Mouse (Mus musculus) urinary bladder, adult 18-20 months (tissue): ENCODE results near the gene Glt6d1.

Experiments used
- DNase-seq, 2 experiments: peaks; one replicate each; pipeline ENCODE4 v3.0.0; 2022; ENCODE audit warnings: low spot score in 2 of 2, mixed read lengths in 2 of 2

The Glt6d1 gene

DNA sequence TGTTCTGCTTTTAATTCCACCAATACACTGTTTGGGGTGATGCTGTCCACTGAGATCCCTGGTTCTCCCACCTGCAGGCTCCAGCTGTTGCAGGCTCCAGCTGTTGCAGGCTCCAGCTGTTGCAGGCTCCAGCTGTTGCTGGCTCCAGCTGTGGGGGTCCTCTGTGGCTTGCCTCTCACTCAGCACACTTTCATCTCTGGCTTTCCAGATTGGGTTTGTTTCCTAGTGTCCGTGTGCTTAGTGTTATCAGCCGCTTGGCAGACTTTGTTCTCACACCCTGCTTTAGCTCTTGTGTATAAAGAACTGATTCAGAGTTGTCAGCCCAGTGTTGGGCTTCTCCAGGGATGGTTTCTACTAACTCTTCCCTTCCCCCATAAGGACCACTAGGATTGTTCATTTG, 18.0 kb downstream of the Glt6d1 start:
- no peak for DNase-seq

DNA sequence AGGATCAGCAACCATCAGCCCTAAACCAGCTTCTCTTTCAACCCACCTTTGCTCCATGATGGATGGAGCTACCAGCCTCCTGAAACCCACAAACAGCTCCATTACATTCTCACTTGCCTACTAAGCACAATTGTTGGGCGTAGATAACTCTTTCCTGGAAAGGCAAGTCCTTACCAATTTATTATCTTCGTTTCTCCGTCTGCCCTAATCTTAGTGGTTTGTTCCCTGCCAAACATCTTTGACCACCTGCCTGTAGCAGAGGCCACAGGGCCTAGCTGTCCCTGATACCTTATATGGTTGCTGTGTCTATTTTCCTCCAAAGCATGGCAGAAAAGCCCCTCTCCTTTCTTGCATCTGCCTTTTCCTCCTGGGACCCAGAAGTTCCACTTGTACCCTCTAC, 26.6 kb downstream of the Glt6d1 start:
- DNase-seq: no peak

DNA sequence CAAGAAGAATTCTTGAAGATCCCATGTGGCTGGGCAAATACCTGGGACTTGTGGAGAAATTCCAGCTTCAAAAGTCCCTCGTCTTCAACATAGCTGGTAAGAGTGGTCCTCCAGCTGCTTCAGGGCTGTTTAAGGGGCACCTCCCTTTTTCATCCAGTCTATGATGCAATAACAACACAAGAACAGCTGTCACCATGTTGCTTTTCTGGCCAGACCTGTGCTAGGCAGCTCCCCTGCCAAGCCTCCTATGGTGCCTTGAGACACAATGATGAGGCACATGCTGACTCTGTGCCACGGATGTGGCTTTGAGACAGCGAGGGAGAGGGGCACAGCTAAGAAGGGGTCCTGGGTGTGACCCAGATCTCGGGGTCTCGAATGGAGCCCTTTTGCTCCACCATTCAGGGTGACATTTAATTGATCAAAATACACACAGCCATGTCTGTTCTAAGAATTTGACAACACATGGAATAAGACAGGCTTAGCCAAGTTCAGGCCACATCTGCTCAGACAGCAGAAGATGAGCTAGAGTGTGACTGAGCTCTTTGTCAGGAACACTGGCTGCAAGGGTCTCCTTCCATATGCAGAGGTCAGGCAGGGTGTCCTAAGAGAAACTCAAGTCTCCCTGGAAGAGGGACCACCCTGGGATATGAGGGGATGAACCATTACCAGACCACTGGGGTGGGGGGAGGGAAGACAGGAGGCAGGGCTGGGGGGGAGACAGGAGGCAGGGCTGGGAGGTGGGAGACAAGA, 29.9 kb downstream of the Glt6d1 start:
- DNase-seq: no peak

DNA sequence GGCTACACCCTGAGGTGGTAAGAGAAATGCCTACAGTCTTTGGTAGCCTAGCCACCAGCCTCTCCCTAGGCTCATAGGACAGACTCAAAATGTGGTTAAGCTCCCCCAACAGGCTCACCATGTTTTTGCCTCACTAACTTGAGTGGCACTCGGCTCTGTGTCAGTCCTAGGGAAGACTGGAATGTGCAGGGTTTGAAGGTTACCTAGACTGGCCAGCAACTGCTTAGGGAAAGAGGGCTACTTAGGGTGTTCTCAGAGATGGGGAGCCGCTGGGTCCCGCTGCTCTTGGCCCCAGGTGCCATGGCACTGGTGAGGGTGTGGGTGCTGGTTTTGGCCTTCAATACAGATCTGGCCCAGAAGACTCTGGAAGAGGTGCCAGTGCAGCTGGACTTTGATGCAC, 33.7 kb downstream of the Glt6d1 start, which contains the start of gene Gm13539:
Gene Gm13539, plus strand, starts transcription at position 301 of the 400 bp plus-strand sequence.
- DNase-seq: no peak

DNA sequence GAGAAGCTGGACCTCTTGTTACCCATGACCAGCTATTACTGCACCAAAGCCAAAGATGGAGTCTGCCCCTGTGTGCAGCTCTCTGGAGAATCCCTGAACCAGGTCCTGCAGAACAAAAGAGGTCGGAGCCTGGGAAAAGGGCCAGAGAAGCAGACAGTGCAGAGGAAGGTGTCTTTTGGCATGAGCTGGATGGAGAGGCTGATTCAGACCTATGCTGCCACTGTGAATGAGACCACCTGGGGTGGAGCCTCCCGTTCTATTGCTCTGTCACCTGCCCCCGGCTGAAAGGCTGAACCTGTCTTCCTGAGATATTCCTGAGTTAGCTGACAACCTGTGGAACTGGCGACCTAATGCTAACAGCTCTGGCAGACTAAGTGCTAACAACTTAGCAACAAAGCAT, 34.7 kb downstream of the Glt6d1 start:
- no peak for DNase-seq

DNA sequence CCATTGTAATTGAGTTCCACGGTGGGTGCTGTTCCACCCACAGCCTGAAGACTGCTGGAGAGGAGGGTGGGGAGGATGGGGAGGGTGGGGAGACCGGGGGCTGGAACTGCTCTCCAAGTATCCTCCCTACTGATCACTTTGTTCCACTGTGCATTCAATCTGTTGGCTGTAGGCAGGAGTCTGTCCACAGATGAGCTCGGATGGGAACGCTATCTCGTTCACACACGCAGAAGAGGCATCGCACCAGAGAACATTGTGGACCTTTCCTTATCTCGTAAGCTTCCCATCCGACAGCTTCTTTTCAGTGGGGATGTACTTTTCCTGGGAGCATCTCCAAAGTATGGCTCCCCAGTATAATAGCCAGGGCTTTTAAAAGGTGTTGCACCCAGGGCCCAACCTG, 36.6 kb downstream of the Glt6d1 start:
- no peak for DNase-seq

DNA sequence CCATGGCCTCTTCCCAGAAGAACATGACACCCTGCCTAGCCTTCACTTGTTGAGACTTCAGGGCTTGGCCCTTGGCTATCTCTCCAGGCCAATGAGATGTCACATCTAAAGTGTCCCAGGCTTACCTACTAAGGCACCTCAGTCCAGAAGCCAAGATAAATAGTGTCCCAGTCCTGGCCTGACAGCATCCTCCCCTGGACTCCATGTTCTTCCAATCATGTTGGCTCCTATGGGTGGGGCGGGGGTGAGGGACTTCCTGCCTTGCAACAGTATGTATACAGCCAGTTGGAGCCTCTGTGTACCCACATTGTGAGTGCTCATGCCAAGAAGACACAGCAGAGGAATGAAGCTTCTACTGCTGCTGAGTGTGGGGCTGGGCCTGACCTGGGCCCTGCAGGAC, 38.9 kb downstream of the Glt6d1 start, which contains the start of gene Lcn11:
Gene Lcn11, plus strand, starts transcription at position 301 of the 400 bp plus-strand sequence.
- DNase-seq: no peak

DNA sequence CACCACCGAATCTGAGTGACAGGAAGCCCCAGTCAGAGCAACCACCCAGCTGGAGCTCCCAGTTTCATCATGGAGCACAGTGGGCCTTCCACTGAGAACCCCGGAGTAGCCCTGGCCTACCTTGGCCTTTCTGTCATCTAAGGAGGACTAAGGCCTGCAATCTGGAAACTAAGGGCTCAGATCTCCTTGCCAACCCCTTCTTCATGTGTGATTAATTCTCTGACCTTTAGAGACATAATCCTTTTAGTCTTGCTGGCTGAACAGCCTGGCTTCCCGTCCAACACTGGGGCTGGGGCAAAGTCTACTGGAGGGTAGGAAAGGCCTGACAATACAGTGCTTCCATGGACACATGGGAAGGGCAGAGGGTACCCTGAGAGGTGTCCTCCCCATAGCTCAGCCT, 39.7 kb downstream of the Glt6d1 start:
- DNase-seq: no peak

DNA sequence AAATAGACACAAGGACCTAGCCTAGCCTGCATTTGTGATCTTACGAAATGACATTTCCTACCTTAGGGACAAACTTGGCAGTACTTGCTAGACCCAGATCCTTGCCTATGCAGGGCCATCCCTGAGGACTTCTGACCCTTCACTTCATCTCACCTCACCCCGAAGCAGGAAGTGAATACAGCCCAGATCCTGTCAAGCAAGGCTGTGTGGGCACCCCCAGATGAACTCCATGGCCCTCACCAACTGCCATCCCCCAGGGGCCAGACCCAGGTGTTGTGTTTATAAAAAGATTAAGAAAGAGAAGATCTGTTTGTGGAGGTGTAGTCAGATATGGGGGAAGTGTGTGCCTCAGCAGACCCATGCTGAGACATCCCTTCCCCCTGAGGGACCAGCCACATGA, 41.0 kb downstream of the Glt6d1 start:
- DNase-seq: no peak

DNA sequence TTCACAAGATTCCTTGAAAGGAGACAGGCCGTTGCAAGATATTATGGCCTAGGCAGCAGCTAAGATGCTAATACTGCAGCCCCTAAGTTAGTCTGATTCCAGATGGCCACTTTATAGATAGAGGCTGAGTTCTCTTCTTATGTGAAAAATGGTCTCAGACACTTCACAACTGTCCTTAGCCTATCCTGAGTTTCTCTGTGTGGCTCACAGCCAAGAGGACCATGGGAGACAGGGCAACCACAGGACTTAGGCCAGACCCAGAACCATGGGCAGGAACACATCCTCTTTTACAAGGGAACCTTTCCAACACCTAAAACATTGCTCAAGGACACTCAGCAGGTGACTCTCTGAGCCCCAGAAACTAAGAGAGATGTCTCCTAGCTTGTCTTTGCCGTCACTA, 42.1 kb downstream of the Glt6d1 start:
- DNase-seq: no peak

DNA sequence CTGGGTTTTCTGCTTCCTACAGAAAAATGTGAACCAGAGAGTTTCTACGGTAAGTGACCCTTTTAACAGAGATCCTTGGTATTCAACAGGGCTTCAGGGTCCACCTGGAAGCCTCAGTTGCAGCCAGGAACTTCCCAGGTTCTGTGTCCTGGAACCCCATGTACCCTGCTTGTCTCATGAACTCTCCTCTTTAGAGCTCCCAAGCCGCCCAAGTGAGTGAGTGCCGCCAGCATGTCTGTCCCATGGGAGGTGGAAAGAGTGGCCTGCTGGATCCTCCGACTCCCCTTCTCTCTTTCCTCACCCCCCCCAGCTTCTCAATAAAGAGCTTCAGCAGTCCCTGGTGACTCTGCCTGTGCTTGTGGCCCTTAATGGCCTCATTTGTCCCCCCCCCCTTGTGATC, 47.9 kb downstream of the Glt6d1 start:
- no peak for DNase-seq

DNA sequence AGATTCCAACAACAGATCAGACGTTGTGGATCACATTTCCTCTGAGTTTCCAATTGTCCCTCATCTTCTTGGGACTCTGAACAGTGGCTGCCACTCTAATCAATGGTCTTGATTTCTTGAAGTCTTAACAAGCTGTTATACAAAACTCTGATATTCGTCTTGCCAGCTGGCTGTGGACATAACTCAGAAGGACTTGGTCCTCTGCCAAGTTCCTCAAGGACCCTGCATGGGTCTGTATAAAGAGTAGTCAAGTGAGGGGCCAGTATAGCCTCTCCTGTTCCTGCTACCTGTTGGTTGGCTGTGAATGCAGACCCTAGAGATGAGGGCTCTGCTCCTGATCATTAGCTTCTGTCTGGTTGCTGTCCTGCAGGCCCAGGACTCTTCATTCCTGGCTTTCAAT, 50.4 kb downstream of the Glt6d1 start, which contains the start of gene Lcn3:
Gene Lcn3, plus strand, starts transcription at position 301 of the 400 bp plus-strand sequence.
- DNase-seq: no peak

DNA sequence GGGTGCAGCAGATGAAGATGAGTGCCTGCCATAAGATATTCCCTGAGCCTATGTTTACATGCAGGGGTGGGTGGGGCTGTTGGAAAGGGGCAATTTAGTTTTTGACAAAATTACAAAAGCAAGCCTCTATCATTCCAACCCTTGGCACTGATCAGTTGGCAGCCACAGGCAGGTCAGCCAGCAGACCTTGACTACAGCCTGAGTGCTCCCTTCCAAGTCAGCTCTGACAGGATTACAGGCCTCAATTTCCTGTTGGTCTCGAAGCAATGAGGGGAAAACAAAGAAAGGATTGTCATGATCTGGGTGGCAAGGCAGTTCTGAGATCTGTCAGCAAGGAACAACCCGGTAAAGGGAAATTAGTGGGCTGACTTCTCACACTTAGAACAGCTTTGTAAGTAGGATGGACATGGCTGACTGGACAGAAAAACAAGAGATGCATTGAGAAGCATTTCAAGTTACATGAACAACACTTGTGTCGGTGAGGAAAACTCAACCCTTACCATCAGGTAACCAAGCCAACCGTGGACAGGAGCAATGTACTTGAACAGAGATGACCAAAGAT, 57.5 kb downstream of the Glt6d1 start:
- no peak for DNase-seq

DNA sequence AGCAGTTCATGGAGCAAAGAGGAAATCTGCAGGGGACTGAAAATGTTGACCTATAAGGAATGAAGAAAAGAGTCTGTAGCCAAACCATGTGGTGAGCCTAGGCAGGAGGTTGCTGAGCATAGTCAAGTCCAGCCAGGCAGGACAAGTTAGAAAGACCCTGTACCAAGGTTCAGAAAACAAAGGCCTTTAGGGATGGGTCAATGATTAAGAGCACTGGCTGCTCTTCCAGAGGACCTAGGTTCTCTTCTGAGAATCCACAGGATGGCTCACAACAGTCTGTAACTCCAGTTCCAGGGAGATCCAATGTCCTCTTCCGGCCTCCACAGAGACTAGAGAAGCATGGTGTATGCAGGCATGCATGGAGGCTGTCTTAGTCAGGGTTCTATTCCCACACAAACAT, 61.4 kb downstream of the Glt6d1 start:
- DNase-seq: no peak
